Mouse (Mus musculus) megakaryocyte, embryonic 14.5 days (primary cell): ENCODE data around the gene Pik3cd. TPM values are rescaled to one million over a fixed set of nuclear protein-coding genes. Genes with fewer than 3 reads are reported as not detected.
A peak's percentile ranks its signal among the peaks of the same experiment; 100 is the strongest.

ENCODE experiments used
- H3K27me3 ChIP-seq: replicated peaks from 2 replicates; pipeline ENCODE3; 2012; ENCODE audit warnings: inconsistent platforms
- H3K36me3 ChIP-seq: replicated peaks from 2 replicates; pipeline ENCODE3; 2012; ENCODE audit warnings: low read length, inconsistent platforms, mixed read lengths
- H3K4me1 ChIP-seq: 2 replicates; pipeline ENCODE4 v1.6.1; 2012; ENCODE audit warnings: inconsistent platforms
- H3K4me3 ChIP-seq: replicated peaks from 2 replicates; pipeline ENCODE3; 2012; ENCODE audit warnings: moderate library complexity, mild to moderate bottlenecking, inconsistent platforms
- H3K9me3 ChIP-seq: 2 replicates; pipeline ENCODE4 v1.6.1; 2012; ENCODE audit warnings: inconsistent platforms
- FLI1 ChIP-seq: IDR thresholded peaks from 2 replicates; pipeline ENCODE4 v1.6.1; 2012; ENCODE audit warnings: low read length, inconsistent platforms, mixed read lengths
- GATA1 ChIP-seq: IDR thresholded peaks from 3 replicates; pipeline ENCODE4 v1.6.1; 2012; ENCODE audit warnings: mixed read lengths, low read length, inconsistent platforms, borderline replicate concordance
- polyA plus RNA-seq: library from polyadenylated mRNA; stranded (reverse); fragments of >175 nt; gene quantifications from 2 replicates; pipeline ENCODE4 v1.2.3, GENCODE M21; 2012; ENCODE audit warnings: low replicate concordance; ENCODE audit not compliant: insufficient read depth

The Pik3cd gene
- polyA plus RNA-seq, 1 experiment, result 40.4 TPM

GRCm38 (mm10) chr4:149654232-149654631 is 48.1 kb downstream of the Pik3cd start:
- Histone ChIP-seq H3K36me3 (peaks cover 99% of the 10 kb centered on the region), H3K27me3 (no peaks in the 10 kb centered on the region), H3K9me3 (no peaks in the 10 kb centered on the region), H3K4me1 (peaks cover 81% of the 10 kb centered on the region), H3K4me3 (no peak overlapping the region)
- no peak for TF ChIP-seq GATA1
- no peak for TF ChIP-seq FLI1

DNA sequence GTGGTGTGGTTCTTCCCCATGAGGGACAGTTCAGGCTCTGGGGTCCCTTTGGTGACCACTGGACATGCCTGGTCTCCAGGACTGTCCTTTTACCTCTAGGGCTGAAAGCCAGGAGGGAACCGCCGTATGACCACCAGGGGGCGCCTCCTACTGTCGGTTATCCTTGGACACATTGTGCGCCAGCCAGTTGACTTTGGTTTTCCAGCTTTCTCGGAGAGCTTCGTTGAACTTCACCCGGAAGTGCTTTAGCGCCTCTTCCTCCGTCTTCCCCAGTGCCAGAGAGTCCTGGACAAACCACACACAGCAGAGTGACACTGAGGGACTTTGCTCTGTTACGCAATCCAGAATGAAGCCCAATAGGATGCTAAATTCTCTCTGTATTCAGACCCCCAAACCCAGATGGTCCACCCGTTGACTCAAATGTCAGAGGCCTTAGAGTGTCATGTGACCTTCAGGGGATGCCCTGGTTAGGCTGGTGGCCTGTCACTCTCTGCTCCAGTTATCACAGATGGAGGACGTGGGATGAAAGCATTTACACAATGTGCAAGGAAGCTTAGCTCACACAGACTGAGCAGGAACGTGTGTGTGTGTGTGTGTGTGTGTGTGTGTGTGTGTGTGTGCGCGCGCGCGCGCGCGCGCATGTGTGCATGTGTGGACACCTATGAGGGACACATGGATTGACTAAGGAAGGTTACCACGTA is 51.7 kb downstream of the Pik3cd start:
- H3K36me3 ChIP-seq, result peaks cover 98% of the 10 kb centered on the region
- H3K4me3 ChIP-seq, result no peak overlapping the region
- no peaks in the 10 kb centered on the region for H3K27me3 ChIP-seq
- TF ChIP-seq FLI1, result no peak
- TF ChIP-seq GATA1, result no peak
- no peaks in the 10 kb centered on the region for H3K9me3 ChIP-seq
- H3K4me1 ChIP-seq, result peaks cover 80% of the 10 kb centered on the region

DNA sequence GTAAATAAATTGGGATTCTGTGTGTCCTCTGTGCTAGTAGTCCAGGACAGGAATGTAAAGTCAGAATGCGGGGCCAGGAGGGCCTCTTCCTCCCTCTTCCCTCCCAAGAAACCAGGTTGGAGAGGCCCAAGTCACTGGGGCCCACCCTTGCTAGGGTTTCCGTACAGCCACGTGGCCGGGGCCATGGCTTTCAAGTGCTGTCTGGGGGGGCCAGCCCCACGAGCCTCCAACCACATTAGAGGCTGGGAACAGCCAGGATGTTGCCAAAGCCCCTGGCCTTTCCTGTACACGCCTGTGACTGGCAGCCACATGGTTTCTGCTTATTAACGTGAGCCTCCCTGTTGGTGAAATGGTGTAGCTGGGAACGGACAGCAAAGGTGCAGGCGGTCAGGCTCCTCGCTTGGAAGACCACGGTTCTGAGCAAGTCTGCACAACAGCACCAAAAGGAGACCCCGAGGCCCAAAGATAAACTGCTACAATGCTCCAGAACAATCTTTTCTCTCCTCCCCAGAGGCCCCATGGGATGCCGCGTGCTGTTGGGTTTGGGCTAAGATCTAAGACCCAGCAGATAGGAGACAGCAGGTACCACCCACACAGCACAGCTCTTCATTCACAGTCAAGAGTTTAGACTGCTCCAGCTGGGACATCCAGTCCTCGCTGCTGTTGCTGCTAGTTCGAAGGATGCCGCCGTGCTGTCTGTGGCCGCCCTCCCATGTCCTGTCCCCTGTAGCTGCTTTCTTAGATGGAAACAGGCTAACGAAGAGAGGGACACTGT is 54.2 kb downstream of the Pik3cd start:
- H3K4me1 ChIP-seq, result peaks cover 61% of the 10 kb centered on the region
- TF ChIP-seq FLI1, result no peak
- no peak for TF ChIP-seq GATA1
- peaks cover 92% of the 10 kb centered on the region for H3K36me3 ChIP-seq
- H3K4me3 ChIP-seq, result no peak overlapping the region
- no peaks in the 10 kb centered on the region for H3K9me3 ChIP-seq
- H3K27me3 ChIP-seq, result no peaks in the 10 kb centered on the region

GRCm38 (mm10) chr4:149645761-149646160 is 56.6 kb downstream of the Pik3cd start:
- H3K4me3 ChIP-seq, result no peak overlapping the region
- H3K27me3 ChIP-seq, result no peaks in the 10 kb centered on the region
- peaks cover 72% of the 10 kb centered on the region for H3K36me3 ChIP-seq
- H3K4me1 ChIP-seq, result peaks cover 73% of the 10 kb centered on the region
- no peaks in the 10 kb centered on the region for H3K9me3 ChIP-seq
- TF ChIP-seq GATA1 (no peak), FLI1 (no peak)

DNA sequence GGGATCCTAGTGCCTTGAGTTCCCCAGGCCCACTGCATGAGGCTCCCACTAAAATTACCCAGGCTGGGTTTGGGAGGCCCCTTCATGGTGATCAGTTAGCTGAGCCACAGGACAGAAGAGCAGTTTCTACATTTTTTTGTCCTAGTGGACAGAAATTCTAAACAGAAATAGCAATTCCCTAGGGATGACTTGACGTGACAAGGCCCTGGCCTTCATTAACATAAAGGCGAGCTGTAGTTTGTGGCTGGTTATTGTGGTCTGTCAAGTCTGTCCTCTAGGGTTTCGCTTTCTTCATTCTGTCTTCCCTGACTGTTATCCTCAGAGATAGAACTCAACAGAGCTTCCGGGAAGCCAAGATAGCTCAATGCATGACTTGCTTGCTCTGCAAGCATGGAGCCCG is 60.4 kb downstream of the Pik3cd start:
- TF ChIP-seq FLI1, result no peak
- no peak for TF ChIP-seq GATA1
- Histone ChIP-seq H3K9me3 (no peaks in the 10 kb centered on the region), H3K36me3 (peaks cover 55% of the 10 kb centered on the region), H3K27me3 (no peaks in the 10 kb centered on the region), H3K4me1 (peaks cover 53% of the 10 kb centered on the region), H3K4me3 (peak overlapping the region; percentile 72)

DNA sequence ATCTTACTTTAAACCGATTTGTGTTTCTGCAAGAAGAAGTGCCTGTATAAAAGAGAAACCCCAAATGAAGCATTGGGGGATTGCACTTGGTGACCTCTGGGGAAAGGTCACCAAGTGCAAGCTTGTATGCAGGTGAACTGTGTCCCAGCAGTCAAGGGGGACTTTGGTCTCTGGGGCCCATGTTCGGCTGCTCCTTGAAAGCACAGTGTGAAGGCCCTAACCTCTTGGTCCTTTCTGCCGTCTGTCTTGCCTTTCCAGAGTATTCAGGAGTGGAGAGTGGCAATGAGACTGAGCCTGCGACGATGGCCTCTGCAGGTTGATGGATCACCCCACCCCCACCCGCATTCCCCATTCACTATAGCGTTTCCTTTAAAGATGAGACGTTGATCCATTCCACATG is 61.0 kb downstream of the Pik3cd start:
- Histone ChIP-seq H3K9me3 (no peaks in the 10 kb centered on the region), H3K27me3 (no peaks in the 10 kb centered on the region), H3K4me3 (peak overlapping the region; percentile 72), H3K36me3 (peaks cover 50% of the 10 kb centered on the region), H3K4me1 (peaks cover 52% of the 10 kb centered on the region)
- no peak for TF ChIP-seq FLI1
- TF ChIP-seq GATA1, result no peak

GRCm38 (mm10) chr4:149640831-149641230 is 61.5 kb downstream of the Pik3cd start:
- peaks cover 51% of the 10 kb centered on the region for H3K4me1 ChIP-seq
- H3K9me3 ChIP-seq, result no peaks in the 10 kb centered on the region
- H3K27me3 ChIP-seq, result no peaks in the 10 kb centered on the region
- peaks cover 48% of the 10 kb centered on the region for H3K36me3 ChIP-seq
- TF ChIP-seq GATA1, result no peak
- TF ChIP-seq FLI1, result no peak
- no peak overlapping the region for H3K4me3 ChIP-seq

DNA sequence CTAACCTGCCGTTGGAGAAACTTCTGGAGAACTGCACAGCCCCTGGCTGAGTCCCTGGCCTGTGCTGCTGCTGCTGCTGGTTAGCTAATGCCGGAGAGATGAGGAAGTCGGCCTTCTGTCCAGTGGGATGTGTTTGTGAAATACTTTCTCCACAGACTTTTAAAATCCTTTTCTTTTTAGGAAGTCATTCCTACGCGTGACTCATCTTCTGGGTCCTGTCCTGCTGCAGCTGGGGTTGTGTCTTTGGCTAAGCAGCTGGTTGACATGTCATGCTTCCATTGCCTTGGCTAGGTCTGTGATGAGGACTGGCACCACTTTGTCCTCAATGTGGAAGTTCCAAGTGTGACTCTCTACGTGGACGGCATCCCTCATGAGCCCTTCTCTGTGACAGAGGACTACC is 64.4 kb downstream of the Pik3cd start:
- peaks cover 46% of the 10 kb centered on the region for H3K4me1 ChIP-seq
- H3K9me3 ChIP-seq, result no peaks in the 10 kb centered on the region
- H3K36me3 ChIP-seq, result peaks cover 38% of the 10 kb centered on the region
- H3K4me3 ChIP-seq, result no peak overlapping the region
- no peaks in the 10 kb centered on the region for H3K27me3 ChIP-seq
- TF ChIP-seq GATA1 (no peak), FLI1 (no peak)

GRCm38 (mm10) chr4:149635915-149636415 is 66.4 kb downstream of the Pik3cd start:
- TF ChIP-seq GATA1 (no peak), FLI1 (no peak)
- H3K4me3 ChIP-seq, result no peak overlapping the region
- peaks cover 46% of the 10 kb centered on the region for H3K36me3 ChIP-seq
- H3K4me1 ChIP-seq, result peaks cover 42% of the 10 kb centered on the region
- H3K27me3 ChIP-seq, result no peaks in the 10 kb centered on the region
- H3K9me3 ChIP-seq, result no peaks in the 10 kb centered on the region

GRCm38 (mm10) chr4:149634966-149635365 is 67.4 kb downstream of the Pik3cd start:
- peaks cover 2% of the 10 kb centered on the region for H3K27me3 ChIP-seq
- TF ChIP-seq GATA1, result no peak
- no peak for TF ChIP-seq FLI1
- peaks cover 47% of the 10 kb centered on the region for H3K36me3 ChIP-seq
- H3K4me1 ChIP-seq, result peaks cover 38% of the 10 kb centered on the region
- no peaks in the 10 kb centered on the region for H3K9me3 ChIP-seq
- H3K4me3 ChIP-seq, result no peak overlapping the region
